Mouse (Mus musculus) layer of hippocampus, postnatal 10 days (tissue): Measurements from ENCODE around the gene B3gnt7. TPM values are rescaled to one million over a fixed set of nuclear protein-coding genes. Genes with fewer than 3 reads are reported as not detected.

Source experiments
- DNase-seq, 2 experiments: peaks; one replicate each; pipeline ENCODE4 v3.0.0; 2021; ENCODE audit warnings: low spot score in 2 of 2
- long read RNA-seq: library from polyadenylated mRNA; stranded (forward); transcript quantifications from one replicate; pipeline ENCODE4 v2.0.0, GENCODE M21; 2023
- total RNA-seq, 2 experiments: library from RNA; stranded (reverse); gene quantifications; 2 replicates each; pipeline ENCODE4 v1.2.3; 2021

Gene B3gnt7
- 1 to 10 TPM; 3.6 to 3.9 TPM for total RNA-seq
- long read RNA-seq, partial matches to known transcripts, result 0 of 3 reads
- long read RNA-seq, other reads (novel, unspliced or antisense), result 0 of 3 reads

DNA sequence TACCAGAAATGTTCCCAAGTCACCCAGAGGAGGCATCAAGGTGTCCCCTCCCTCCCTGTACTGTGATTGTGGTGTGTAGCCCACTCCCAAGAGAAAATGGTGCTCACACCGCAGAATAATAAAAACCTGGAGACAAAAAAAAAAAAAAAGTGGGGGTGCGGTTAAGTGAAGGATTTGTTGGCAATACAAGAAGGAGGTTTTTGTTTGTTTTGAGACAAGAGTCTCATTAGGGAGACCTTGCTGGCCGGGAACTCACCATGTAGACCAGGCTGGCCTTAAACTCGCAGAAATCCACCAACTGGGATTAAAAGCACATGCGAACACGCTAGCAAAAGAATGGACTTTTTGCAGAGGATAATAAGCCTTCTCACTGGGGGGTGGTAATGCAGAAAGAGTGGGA is at the start of gene B3gnt7:
TSS of gene B3gnt7 (plus strand) at position 301 of the 400 bp plus-strand sequence.
- no peak for DNase-seq

GRCm38 (mm10) chr1:86253410-86253809 is 49.2 kb upstream of the B3gnt7 start:
- DNase-seq, result no peak

- no peak for DNase-seq
Measured at GRCm38 (mm10) chr1:86256311-86256710, 46.3 kb upstream of the B3gnt7 start.

GRCm38 (mm10) chr1:86257228-86257627 is 45.4 kb upstream of the B3gnt7 start:
- DNase-seq, result no peak

- DNase-seq, result no peak
Measured at GRCm38 (mm10) chr1:86258171-86258824, 44.3 kb upstream of the B3gnt7 start.

- no peak for DNase-seq
Measured at GRCm38 (mm10) chr1:86263564-86264339, 38.9 kb upstream of the B3gnt7 start.

- no peak for DNase-seq
Measured at GRCm38 (mm10) chr1:86265060-86265459, 37.6 kb upstream of the B3gnt7 start.

GRCm38 (mm10) chr1:86268492-86269189 is 34.0 kb upstream of the B3gnt7 start:
- no peak for DNase-seq

GRCm38 (mm10) chr1:86269190-86269508 is 33.5 kb upstream of the B3gnt7 start:
- no peak for DNase-seq

DNA sequence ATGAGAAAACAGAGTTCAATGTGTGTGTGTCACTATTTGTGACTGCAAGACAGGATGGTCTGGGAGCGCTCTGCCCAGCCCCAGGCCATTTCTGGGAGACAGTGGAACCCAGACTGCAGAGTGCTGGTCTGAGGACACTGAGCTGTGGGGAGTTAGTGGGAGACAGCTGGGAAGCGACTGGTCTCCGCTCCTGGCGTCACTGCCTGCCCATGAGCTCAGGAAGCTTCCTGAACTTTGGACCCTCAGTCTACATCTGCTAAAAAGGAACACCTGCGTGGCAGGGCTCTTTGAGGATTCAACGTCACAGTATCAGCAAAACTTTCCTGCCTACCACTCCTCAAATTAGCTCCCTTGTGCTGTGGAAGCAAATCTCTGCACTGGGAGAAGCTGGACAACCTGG is 30.9 kb upstream of the B3gnt7 start:
- DNase-seq, result no peak

GRCm38 (mm10) chr1:86277055-86277454 is 25.6 kb upstream of the B3gnt7 start:
- no peak for DNase-seq

DNA sequence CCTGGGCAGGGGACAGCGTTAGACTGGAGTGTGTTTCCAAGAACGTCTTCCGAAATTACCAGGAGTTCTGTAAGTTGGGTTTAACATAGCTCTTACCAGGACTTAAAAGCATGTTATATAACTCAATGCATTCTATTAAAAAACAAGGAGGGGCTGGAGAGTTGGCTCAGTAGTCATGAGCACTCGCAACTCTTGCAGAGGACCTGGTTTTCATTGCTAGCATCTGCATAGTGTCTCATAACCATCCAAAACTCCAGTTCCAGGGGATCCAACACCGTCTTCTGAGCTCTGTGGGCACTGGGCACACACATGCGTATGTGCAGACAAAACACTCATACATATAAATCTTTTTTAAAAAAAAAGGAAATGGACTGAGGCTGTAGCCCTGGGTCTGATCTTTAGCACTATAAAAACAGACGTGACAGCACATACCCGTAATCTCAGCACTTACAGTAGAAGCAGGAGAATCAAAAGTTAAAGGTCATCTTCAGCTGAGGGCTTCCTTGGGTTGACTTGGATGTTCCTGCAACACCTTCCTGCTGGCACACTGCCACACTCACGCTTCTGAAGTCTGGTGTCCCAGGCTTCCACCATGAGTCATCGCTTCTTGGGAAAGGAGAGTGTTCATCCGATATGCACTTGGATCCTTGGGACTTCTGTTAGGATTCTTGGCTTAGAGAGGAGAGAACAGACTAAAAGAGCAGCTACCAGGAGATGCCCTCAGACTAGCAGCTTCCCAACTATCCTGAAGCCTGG is 20.7 kb upstream of the B3gnt7 start:
- DNase-seq, result no peak

DNA sequence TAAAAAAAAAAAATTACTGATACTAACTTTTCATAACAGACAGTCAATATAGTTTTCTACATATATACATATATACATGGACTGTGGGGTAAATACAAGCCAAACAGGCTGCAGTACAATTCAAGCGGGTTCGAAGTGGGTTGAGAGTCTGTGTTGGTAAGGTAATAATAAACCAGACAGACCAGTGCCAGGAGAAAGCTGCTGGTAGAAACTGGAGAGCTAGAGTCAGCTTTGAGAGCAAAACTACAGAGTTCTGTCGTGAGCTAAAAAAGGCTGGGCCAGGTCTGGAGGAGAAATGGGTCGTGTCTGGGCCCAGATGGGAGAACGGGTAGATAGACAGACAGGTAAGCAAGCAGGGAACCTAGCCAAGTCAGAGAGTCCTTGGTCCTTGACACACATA is 18.5 kb upstream of the B3gnt7 start:
- no peak for DNase-seq

- DNase-seq, result no peak
Measured at GRCm38 (mm10) chr1:86285295-86285694, 17.3 kb upstream of the B3gnt7 start.

GRCm38 (mm10) chr1:86287473-86287872 is 15.2 kb upstream of the B3gnt7 start:
- DNase-seq, result no peak

DNA sequence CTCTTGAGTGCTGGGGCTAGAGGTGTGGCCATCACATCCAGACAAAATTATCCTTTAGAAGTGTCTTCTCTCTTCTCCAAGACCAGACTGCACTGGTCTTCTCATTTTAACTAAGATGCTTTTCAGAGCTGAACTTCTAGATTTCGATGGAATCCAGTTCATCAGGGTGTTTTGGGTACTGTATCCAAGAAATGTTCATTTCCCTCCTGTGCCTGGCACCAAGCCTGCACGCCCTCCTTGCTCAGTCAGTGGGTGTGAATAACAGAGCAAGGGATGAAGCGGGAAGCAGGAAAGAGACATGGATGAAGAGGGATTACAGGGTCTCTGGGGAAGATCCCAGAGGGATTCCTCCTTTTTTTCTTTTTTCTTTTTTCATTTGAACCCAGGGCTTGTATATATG is 12.2 kb upstream of the B3gnt7 start:
- no peak for DNase-seq

GRCm38 (mm10) chr1:86293091-86293490 is 9.5 kb upstream of the B3gnt7 start:
- DNase-seq, result no peak

- no peak for DNase-seq
Measured at GRCm38 (mm10) chr1:86293868-86294267, 8.8 kb upstream of the B3gnt7 start.

DNA sequence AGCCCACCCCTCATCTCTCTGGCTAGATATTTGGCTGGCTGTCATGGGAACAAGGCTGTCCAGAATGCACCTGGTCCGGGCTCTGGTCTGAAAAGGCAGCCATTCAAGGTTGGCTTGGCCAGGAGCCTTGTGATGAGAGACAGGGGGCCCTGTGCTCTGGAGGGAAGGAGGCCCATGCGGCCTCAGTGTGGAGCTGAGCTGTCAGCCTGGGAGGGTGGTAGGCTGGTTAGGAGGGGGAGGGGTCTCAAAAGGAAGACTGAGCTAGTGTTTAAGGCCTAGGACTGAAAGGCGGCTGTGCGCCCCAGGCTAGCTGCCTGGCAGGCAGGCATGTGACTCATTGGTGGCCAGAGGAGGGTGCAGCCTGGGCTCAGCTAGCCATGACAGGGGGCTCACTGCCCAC is 8.2 kb upstream of the B3gnt7 start:
- DNase-seq, result peak; percentile 24 to 52

GRCm38 (mm10) chr1:86300093-86300492 is 2.5 kb upstream of the B3gnt7 start:
- DNase-seq, result no peak

DNA sequence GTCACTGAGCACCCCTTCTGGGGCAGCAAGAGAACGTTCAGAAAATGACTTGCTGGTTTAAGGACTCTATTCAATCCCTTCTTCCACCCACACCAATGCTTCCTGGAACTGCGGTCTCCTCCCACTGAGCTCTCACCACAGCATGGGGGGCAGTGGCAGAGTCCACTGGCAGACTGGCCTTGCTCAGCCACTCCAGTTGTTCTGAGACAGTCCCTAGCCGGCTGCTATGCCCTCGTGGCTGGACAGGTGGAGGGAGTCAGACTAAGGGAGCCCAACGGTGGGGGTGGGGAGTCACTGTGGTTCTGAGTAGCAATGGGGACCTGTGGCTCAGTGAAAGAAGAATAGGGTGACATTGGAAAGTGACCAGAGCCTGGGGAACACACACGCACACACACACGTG is 1.9 kb upstream of the B3gnt7 start:
- no peak for DNase-seq
